Mouse (Mus musculus) forebrain, embryonic 13.5 days (tissue): ENCODE results near the gene Mrps11. TPM values are rescaled to one million over a fixed set of nuclear protein-coding genes. Genes with fewer than 3 reads are reported as not detected.

ENCODE experiments used
- polyA plus RNA-seq: library from polyadenylated mRNA; unstranded; fragments of >200 nt; fragmentation: Nextera tagmentation; extraction: Ambion mirVana; gene quantifications from 2 replicates; pipeline ENCODE4 v1.2.1, GENCODE M21; 2015

Gene Mrps11
- polyA plus RNA-seq, 1 experiment from 2014 or later = 81.2 TPM

Other genes starting within 250 kb of the Mrps11 start
- gene Ntrk3, start 45.1 kb upstream of the Mrps11 start, polyA plus RNA-seq = 16.6 and 18.8 TPM in 2 replicates
- 63.5 and 63.6 TPM in 2 replicates for gene Mrpl46, start 412 bp downstream of the Mrps11 start, polyA plus RNA-seq
- 19.0 and 21.0 TPM in 2 replicates for gene Det1, start 64.1 kb downstream of the Mrps11 start, polyA plus RNA-seq
- 57.2 and 61.5 TPM in 2 replicates for gene Aen, start 112.7 kb downstream of the Mrps11 start, polyA plus RNA-seq
- gene Isg20, start 130.3 kb downstream of the Mrps11 start, polyA plus RNA-seq = 0.52 TPM in 1 of 2 replicates, not detected in the other